ENCODE assay signal across 17 mouse cellular contexts in the genomic region with DNA sequence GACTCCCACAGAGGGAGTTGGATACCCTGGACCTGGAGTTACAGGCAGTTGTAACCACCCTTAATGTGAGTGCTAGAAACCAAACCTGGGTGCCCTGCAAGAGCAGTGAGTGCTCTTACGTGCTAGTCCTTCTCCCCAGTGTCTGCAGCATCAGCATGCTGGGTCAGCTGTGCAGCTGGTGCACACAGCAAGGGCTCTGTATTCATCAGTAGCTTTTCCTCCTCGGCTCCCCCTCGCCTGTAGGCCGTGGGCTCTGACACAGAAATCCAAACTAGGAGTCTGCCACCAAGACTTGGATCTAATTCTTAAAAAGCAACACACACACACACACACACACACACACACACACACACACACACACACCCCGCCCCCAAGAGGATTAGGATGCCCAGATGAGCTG. TPM values are rescaled to one million over a fixed set of nuclear protein-coding genes. Genes with fewer than 3 reads are reported as not detected.
"Had no signal": no experiment of that assay in that cellular context is flagged by ENCODE, and none has a peak within 500 bp of the region (broad histone marks: within the 10 kb centered on the region; RNA-seq: fewer than 3 reads in every experiment).

No protein-coding gene starts in this region.

RNA-seq across cellular contexts. Expression of gene Plac9a, which starts 2.3 kb away (rescaled TPM):
- total RNA-seq: layer of hippocampus, adult 18-20 months; left cerebral cortex, adult 2 months; megakaryocyte, adult 5-6 weeks; monocyte, adult 5-6 weeks; neutrophil, adult 5-6 weeks had no signal
- polyA plus RNA-seq: intestine, embryonic 14.5 days; limb, embryonic 11.5 days; limb, embryonic 15.5 days; liver, embryonic 12.5 days; liver, embryonic 16.5 days; midbrain, embryonic 10.5 days; neural tube, embryonic 12.5 days; thymus, postnatal 0 days had no signal

RNA-seq across cellular contexts. Expression of gene Cphx1, which starts 32.9 kb away (rescaled TPM):
- total RNA-seq: layer of hippocampus, adult 18-20 months; left cerebral cortex, adult 2 months; megakaryocyte, adult 5-6 weeks; neutrophil, adult 5-6 weeks had no signal
- polyA plus RNA-seq: intestine, embryonic 14.5 days; kidney, postnatal 0 days; limb, embryonic 11.5 days; limb, embryonic 15.5 days; liver, embryonic 12.5 days; liver, embryonic 16.5 days; lung, embryonic 14.5 days; midbrain, embryonic 10.5 days; midbrain, embryonic 15.5 days; neural tube, embryonic 12.5 days; spleen, adult 2 months; thymus, postnatal 0 days had no signal
